Mouse (Mus musculus) midbrain, embryonic 13.5 days (tissue): Measurements from ENCODE around the gene Hmcn2. TPM values are rescaled to one million over a fixed set of nuclear protein-coding genes. Genes with fewer than 3 reads are reported as not detected.

ENCODE experiments used
- polyA plus RNA-seq: library from polyadenylated mRNA; unstranded; fragments of >200 nt; fragmentation: Nextera tagmentation; extraction: Ambion mirVana; gene quantifications from 2 replicates; pipeline ENCODE4 v1.2.1, GENCODE M21; 2015

Hmcn2 gene
- polyA plus RNA-seq, 1 experiment from 2014 or later, result 0.15 TPM

Other genes with a start within 250 kb of the Hmcn2 start
- 14.9 and 16.9 TPM in 2 replicates for gene Fnbp1, start 172.4 kb upstream of the Hmcn2 start, polyA plus RNA-seq
- gene Gpr107, start 162.1 kb upstream of the Hmcn2 start, polyA plus RNA-seq, result 37.5 and 40.0 TPM in 2 replicates
- 116 and 120 TPM in 2 replicates for gene Ncs1, start 68.6 kb upstream of the Hmcn2 start, polyA plus RNA-seq
- gene Ass1, start 155.8 kb downstream of the Hmcn2 start, polyA plus RNA-seq, result 10.5 and 12.1 TPM in 2 replicates